Mouse (Mus musculus) thymus, adult 2 months (tissue): ENCODE results near the gene Anapc1.

ENCODE experiments used
- CTCF ChIP-seq: fragments of 200-500 bp; IDR thresholded peaks from 2 replicates; pipeline ENCODE4 v1.5.1; 2012; ENCODE audit warnings: mild to moderate bottlenecking, control low read depth, low read length, moderate library complexity, borderline replicate concordance; ENCODE audit not compliant: control insufficient read depth, poor library complexity, insufficient read depth; ENCODE audit errors: extremely low read depth
- POLR2A ChIP-seq: fragments of 200-500 bp; IDR thresholded peaks from 2 replicates; pipeline ENCODE4 v1.6.1; 2012; ENCODE audit warnings: mild to moderate bottlenecking, low read length, control low read depth, moderate library complexity; ENCODE audit not compliant: control insufficient read depth, poor library complexity, insufficient read depth; ENCODE audit errors: extremely low read depth

DNA sequence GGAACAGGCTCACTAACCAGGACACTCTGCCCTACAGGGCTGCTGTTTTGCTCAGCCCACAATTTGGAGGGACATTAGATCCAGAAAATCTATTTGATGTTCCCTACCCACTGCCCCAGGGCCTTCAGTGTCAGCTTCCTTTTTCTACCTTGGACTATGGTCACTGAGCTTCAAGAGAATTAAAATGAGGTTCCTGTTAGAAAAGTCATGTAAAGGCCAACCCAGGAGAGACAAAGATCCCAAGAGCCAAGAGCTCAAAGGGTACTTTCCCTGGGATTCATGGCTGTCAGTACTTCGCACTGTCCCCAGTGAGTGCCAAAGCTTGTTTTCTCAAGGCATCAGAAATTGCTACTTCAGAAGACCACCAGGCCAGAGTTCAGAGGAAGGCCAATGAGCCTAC is 28.8 kb upstream of the Anapc1 start:
- TF ChIP-seq CTCF (no peak), POLR2A (no peak)
